Mouse (Mus musculus): Measurements from ENCODE around the gene Syne1. TPM values are rescaled to one million over a fixed set of nuclear protein-coding genes. Genes with fewer than 3 reads are reported as not detected.

Gene Syne1
- 14.6 and 18.2 TPM in 2 replicates for polyA plus RNA-seq (2015; fragmentation: Nextera tagmentation; extraction: Ambion mirVana)

GRCm38 (mm10) chr10:5551382-5551781 is at the start of gene Syne1:
Syne1 (minus strand) TSS chr10:5551482.
- Histone ChIP-seq H3K27me3 (replicated peaks) (no peaks in the 10 kb centered on the region), H3K9me3 (replicated peaks) (no peaks in the 10 kb centered on the region), H3K27ac (replicated peaks) (peak within 1 kb of the TSS; percentile 88), H3K4me1 (peaks cover 10% of the 10 kb centered on the region), H3K4me2 (peak within 1 kb of the TSS; percentile 73), H3K9ac (replicated peaks) (peak within 1 kb of the TSS; percentile 74), H3K4me3 (replicated peaks) (peak within 1 kb of the TSS; percentile 65), H3K36me3 (no peaks in the 10 kb centered on the region)
- 87% methylated on average over 5 of the region's 5 CpGs for WGBS
- no peak for ATAC-seq (ENCODE audit: low FRiP score)

GRCm38 (mm10) chr10:5600123-5600522 is 48.8 kb upstream of the Syne1 start:
- Histone ChIP-seq H3K36me3 (no peaks in the 10 kb centered on the region), H3K4me3 (replicated peaks) (no peak overlapping the region), H3K27me3 (replicated peaks) (no peaks in the 10 kb centered on the region), H3K4me1 (peaks cover 2% of the 10 kb centered on the region; the same call in 1 of the 2 replicates), H3K27ac (replicated peaks) (no peak overlapping the region), H3K4me2 (no peak overlapping the region), H3K9me3 (replicated peaks) (no peaks in the 10 kb centered on the region), H3K9ac (replicated peaks) (no peak overlapping the region)
- 12% methylated on average over 7 of the region's 7 CpGs for WGBS
- ATAC-seq (ENCODE audit: low FRiP score): peak; percentile 90

GRCm38 (mm10) chr10:5596559-5596958 is 45.3 kb upstream of the Syne1 start:
- no peaks in the 10 kb centered on the region for H3K27me3 ChIP-seq (replicated peaks)
- no peaks in the 10 kb centered on the region for H3K9me3 ChIP-seq (replicated peaks)
- no peak overlapping the region for H3K9ac ChIP-seq (replicated peaks)
- no peak overlapping the region for H3K27ac ChIP-seq (replicated peaks)
- ATAC-seq (ENCODE audit: low FRiP score): no peak
- no peak overlapping the region for H3K4me3 ChIP-seq (replicated peaks)
- WGBS: 54% methylated on average over 6 of the region's 6 CpGs
- no peak overlapping the region for H3K4me2 ChIP-seq
- H3K4me1 ChIP-seq: peaks cover 2% of the 10 kb centered on the region; the same call in 1 of the 2 replicates
- no peaks in the 10 kb centered on the region for H3K36me3 ChIP-seq

- Histone ChIP-seq H3K9ac (replicated peaks) (no peak overlapping the region), H3K27me3 (replicated peaks) (no peaks in the 10 kb centered on the region), H3K36me3 (no peaks in the 10 kb centered on the region), H3K4me1 (no peaks in the 10 kb centered on the region), H3K4me2 (no peak overlapping the region), H3K27ac (replicated peaks) (no peak overlapping the region), H3K9me3 (replicated peaks) (no peaks in the 10 kb centered on the region; the same call in 1 of the 2 replicates), H3K4me3 (replicated peaks) (no peak overlapping the region)
- ATAC-seq (ENCODE audit: low FRiP score): no peak
- WGBS: 80% methylated on average over 5 of the region's 5 CpGs
Measured at GRCm38 (mm10) chr10:5594457-5594856, 43.2 kb upstream of the Syne1 start.

GRCm38 (mm10) chr10:5593464-5593863 is 42.2 kb upstream of the Syne1 start, which contains the start of gene Myct1:
Myct1 (plus strand) TSS chr10:5593775.
- Histone ChIP-seq H3K27ac (replicated peaks) (no peak within 1 kb of the TSS), H3K4me3 (replicated peaks) (no peak within 1 kb of the TSS), H3K27me3 (replicated peaks) (no peaks in the 10 kb centered on the region), H3K4me1 (no peaks in the 10 kb centered on the region), H3K4me2 (no peak within 1 kb of the TSS), H3K36me3 (no peaks in the 10 kb centered on the region), H3K9ac (replicated peaks) (no peak within 1 kb of the TSS), H3K9me3 (replicated peaks) (no peaks in the 10 kb centered on the region; the same call in 1 of the 2 replicates)
- ATAC-seq (ENCODE audit: low FRiP score): no peak
- WGBS: 70% methylated on average over 5 of the region's 5 CpGs

GRCm38 (mm10) chr10:5591996-5592395 is 40.7 kb upstream of the Syne1 start:
- WGBS: 90% methylated on average over 4 of the region's 4 CpGs
- H3K4me1 ChIP-seq: no peaks in the 10 kb centered on the region
- H3K27ac ChIP-seq (replicated peaks): no peak overlapping the region
- no peak overlapping the region for H3K9ac ChIP-seq (replicated peaks)
- H3K4me2 ChIP-seq: no peak overlapping the region
- no peaks in the 10 kb centered on the region for H3K27me3 ChIP-seq (replicated peaks)
- H3K4me3 ChIP-seq (replicated peaks): no peak overlapping the region
- no peaks in the 10 kb centered on the region; the same call in 1 of the 2 replicates for H3K9me3 ChIP-seq (replicated peaks)
- ATAC-seq (ENCODE audit: low FRiP score): no peak
- no peaks in the 10 kb centered on the region for H3K36me3 ChIP-seq

GRCm38 (mm10) chr10:5591061-5591460 is 39.8 kb upstream of the Syne1 start:
- Histone ChIP-seq H3K9ac (replicated peaks) (no peak overlapping the region), H3K27me3 (replicated peaks) (no peaks in the 10 kb centered on the region), H3K4me2 (no peak overlapping the region), H3K4me1 (no peaks in the 10 kb centered on the region), H3K4me3 (replicated peaks) (no peak overlapping the region), H3K27ac (replicated peaks) (no peak overlapping the region), H3K9me3 (replicated peaks) (no peaks in the 10 kb centered on the region; the same call in 1 of the 2 replicates), H3K36me3 (no peaks in the 10 kb centered on the region)
- no peak for ATAC-seq (ENCODE audit: low FRiP score)
- 90% methylated on average over 2 of the region's 2 CpGs for WGBS

GRCm38 (mm10) chr10:5573328-5573727 is 22.0 kb upstream of the Syne1 start:
- H3K9me3 ChIP-seq (replicated peaks): no peaks in the 10 kb centered on the region
- H3K36me3 ChIP-seq: no peaks in the 10 kb centered on the region
- WGBS: 68% methylated on average over 2 of the region's 2 CpGs
- no peak for ATAC-seq (ENCODE audit: low FRiP score)
- H3K9ac ChIP-seq (replicated peaks): no peak overlapping the region
- H3K27ac ChIP-seq (replicated peaks): no peak overlapping the region
- no peaks in the 10 kb centered on the region for H3K4me1 ChIP-seq
- no peak overlapping the region for H3K4me3 ChIP-seq (replicated peaks)
- H3K4me2 ChIP-seq: no peak overlapping the region
- no peaks in the 10 kb centered on the region for H3K27me3 ChIP-seq (replicated peaks)

- H3K4me1 ChIP-seq: no peaks in the 10 kb centered on the region
- H3K9ac ChIP-seq (replicated peaks): no peak overlapping the region
- no peaks in the 10 kb centered on the region for H3K36me3 ChIP-seq
- no peak overlapping the region for H3K4me2 ChIP-seq
- no peaks in the 10 kb centered on the region for H3K9me3 ChIP-seq (replicated peaks)
- ATAC-seq (ENCODE audit: low FRiP score): no peak
- H3K4me3 ChIP-seq (replicated peaks): no peak overlapping the region
- H3K27ac ChIP-seq (replicated peaks): no peak overlapping the region
- no peaks in the 10 kb centered on the region for H3K27me3 ChIP-seq (replicated peaks)
- 80% methylated on average over 5 of the region's 5 CpGs for WGBS
Measured at GRCm38 (mm10) chr10:5571332-5571731, 20.1 kb upstream of the Syne1 start.

GRCm38 (mm10) chr10:5570059-5570458 is 18.8 kb upstream of the Syne1 start:
- ATAC-seq (ENCODE audit: low FRiP score): no peak
- H3K4me3 ChIP-seq (replicated peaks): no peak overlapping the region
- H3K9me3 ChIP-seq (replicated peaks): no peaks in the 10 kb centered on the region
- H3K36me3 ChIP-seq: no peaks in the 10 kb centered on the region
- no peaks in the 10 kb centered on the region for H3K4me1 ChIP-seq
- no peak overlapping the region for H3K4me2 ChIP-seq
- H3K27me3 ChIP-seq (replicated peaks): no peaks in the 10 kb centered on the region
- H3K9ac ChIP-seq (replicated peaks): no peak overlapping the region
- H3K27ac ChIP-seq (replicated peaks): no peak overlapping the region
- 89% methylated on average over 8 of the region's 8 CpGs for WGBS

- no peaks in the 10 kb centered on the region for H3K4me1 ChIP-seq
Measured at GRCm38 (mm10) chr10:5568991-5569390, 17.7 kb upstream of the Syne1 start.

GRCm38 (mm10) chr10:5561706-5562105 is 10.4 kb upstream of the Syne1 start:
- WGBS: 91% methylated on average over 4 of the region's 4 CpGs
- Histone ChIP-seq H3K4me1 (no peaks in the 10 kb centered on the region), H3K27ac (replicated peaks) (no peak overlapping the region), H3K9me3 (replicated peaks) (no peaks in the 10 kb centered on the region), H3K4me3 (replicated peaks) (no peak overlapping the region), H3K4me2 (no peak overlapping the region), H3K9ac (replicated peaks) (no peak overlapping the region), H3K27me3 (replicated peaks) (no peaks in the 10 kb centered on the region), H3K36me3 (no peaks in the 10 kb centered on the region)
- no peak for ATAC-seq (ENCODE audit: low FRiP score)

More at GRCm38 (mm10) chr10:5568991-5569390, 17.7 kb upstream of the Syne1 start:
- no peak overlapping the region for H3K4me2 ChIP-seq
- ATAC-seq (ENCODE audit: low FRiP score): no peak
- H3K27ac ChIP-seq (replicated peaks): no peak overlapping the region
- H3K4me3 ChIP-seq (replicated peaks): no peak overlapping the region
- H3K36me3 ChIP-seq: no peaks in the 10 kb centered on the region
- no peaks in the 10 kb centered on the region for H3K27me3 ChIP-seq (replicated peaks)
- H3K9ac ChIP-seq (replicated peaks): no peak overlapping the region
- H3K9me3 ChIP-seq (replicated peaks): no peaks in the 10 kb centered on the region
- 93% methylated on average over 4 of the region's 4 CpGs for WGBS

Measured in neural tube, embryonic 15.5 days (tissue).